Mouse (Mus musculus): Measurements from ENCODE around the gene Gm9513.

Gene Gm9513

DNA sequence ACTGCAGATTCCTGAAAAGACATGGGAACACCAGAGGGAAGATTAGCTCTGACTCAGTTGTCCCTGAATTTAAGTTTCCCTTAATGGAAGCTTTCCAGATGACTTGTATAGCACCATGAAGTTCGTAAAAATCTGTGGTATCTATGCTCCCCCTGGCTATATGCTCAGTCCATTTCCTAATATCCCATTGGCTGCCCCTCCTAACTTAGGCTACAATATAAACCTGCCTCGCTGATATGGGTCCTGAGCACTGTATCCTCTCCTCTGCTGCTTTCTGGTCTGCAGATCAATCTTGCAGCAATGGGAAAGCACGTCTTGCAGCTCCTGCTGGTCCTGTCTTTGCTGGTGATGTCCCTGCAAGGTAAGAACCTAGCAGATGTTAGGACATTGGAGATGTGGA is at the start of gene Gm9513:
Gene Gm9513 (plus strand): TSS at position 301 of the 400 bp plus-strand sequence.
- no peak for DNase-seq (ENCODE audit: low spot score in 2 of 2)

DNA sequence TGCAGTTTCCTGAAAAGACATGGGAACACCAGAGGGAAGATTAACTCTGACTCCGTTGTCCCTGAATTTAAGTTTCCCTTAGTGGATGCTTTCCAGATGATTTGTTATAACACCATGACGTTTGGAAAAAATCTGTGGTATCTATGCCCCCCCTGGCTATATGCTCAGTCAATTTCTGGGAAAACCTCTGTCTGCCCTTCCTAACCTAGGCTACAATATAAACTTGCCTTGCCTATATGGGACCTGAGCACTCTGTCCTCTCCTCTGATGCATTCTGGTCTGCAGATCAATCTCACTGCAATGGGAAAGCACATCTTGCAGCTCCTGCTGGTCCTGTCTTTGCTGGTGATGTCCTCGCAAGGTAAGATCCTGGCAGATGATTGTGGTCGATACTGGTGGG is 43.9 kb upstream of the Gm9513 start, which contains the start of gene Gm7257:
Gene Gm7257 (plus strand): TSS at position 301 of the 400 bp plus-strand sequence.
- no peak for DNase-seq (ENCODE audit: low spot score in 2 of 2)

DNA sequence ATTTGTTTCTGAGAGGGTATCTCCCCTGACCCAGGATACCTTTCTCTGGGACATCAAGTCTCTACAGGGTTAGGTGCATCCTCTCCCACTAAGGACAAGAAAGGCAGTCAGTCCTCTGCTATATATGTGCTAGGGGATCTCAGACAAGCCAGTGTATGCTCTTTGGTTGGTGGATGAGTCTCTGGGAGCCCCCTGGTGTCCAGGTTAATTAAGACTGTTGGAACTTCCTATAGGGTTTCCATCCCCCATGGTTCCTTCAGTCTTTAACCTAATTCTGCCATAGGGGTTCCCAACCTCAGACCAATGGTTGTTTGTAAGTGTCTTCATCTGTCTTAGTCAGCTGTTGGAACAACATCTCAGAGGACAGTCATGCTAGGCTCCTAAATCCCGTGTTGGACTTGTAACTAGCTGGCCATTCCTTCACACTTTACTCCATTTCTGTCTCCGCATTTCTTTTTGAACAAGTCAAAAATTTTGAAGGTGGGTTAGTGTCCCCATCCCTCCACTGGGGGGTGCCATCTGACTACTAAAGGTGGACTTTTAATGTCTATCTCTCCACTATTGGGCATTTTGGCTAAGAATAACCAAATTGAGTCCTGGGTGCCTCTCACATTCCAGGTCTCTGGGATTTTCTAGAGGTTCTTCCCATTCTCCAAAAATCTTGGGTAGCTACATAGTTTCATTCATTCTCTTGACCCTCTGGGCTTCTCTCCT is 40.2 kb upstream of the Gm9513 start:
- DNase-seq (ENCODE audit: low spot score in 2 of 2), result no peak

DNA sequence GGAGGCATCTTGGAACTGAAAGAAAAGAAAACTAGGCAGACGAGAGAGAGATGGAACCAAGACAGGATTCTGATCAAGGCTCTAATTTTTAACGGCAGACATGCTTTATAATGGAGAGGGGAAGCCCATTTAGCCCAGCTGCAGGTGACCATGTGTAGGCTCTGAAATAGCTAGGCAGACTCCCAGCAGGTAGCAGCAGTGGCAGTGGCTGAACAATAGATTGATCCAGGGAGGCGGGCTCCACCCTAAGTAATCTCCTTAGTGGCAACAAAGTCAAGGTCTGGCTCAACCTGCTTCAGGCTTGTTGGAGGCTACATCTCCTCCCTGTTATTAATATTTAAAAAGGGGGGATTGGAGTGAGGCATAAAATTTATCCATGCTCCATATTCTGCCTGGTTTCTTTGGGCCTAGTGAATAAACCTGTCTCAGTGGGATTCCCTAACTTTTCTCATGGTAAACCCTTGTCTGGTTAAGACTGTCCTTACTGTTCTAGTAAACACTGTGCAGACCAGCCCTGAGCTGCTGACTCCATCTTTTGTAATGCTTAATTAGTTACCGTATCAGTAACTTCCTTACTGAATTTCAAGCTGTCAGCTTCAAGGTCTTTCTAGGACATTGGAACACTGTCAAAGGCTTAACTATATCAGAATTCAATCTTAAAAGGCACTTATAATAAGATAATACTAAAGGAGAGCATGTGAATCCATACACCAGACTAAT is 19.2 kb downstream of the Gm9513 start:
- DNase-seq (ENCODE audit: low spot score in 2 of 2), result no peak

DNA sequence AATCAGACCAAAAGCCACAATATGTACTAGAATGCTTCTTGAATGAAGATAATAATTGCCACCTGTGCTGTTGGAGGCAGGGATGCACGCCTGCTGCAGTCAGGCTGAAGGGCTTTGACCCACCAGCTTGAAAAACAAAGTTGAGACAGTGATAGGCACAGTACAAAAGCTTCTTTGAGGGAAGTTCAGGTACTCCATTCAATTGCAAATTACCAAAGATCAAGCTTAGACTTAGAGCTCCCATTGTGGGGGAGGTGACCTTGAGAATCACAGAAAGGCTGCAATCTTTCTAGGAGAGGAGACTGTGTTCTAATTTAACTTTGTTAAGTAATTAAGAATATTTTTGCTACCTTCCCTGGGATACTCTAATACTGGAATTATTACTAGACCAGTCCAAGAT is 20.4 kb downstream of the Gm9513 start:
- no peak for DNase-seq (ENCODE audit: low spot score in 2 of 2)

DNA sequence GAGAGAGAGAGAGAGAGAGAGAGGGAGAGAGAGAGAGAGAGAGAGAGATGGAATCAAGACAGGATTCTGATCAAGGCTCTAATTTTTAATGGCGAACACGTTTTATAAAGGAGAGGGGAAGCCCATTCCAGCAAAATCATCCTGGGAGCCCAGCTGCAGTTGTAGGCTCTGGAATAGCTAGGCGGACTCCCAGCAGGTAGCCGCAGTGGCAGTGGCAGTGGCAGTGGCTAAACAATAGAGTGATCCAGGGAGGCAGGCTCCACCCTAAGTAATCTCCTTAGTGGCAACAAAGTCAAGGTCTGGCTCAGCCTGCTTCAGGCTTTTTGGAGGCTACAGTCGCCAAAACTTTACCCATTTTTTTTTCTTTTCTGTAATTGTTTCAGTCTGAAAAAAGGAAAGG is 28.8 kb downstream of the Gm9513 start:
- no peak for DNase-seq (ENCODE audit: low spot score in 2 of 2)
